13 mouse cellular contexts compared by ENCODE assay signal in genomic region chr10:4726141-4726540, GRCm38 (mm10).
"Had no signal": no experiment of that assay in that cellular context is flagged by ENCODE, and none has a peak within 500 bp of the region (broad histone marks: within the 10 kb centered on the region; RNA-seq: fewer than 3 reads in every experiment).

No protein-coding gene starts in this region.

- H3K27ac ChIP-seq: layer of hippocampus, adult 2 months; limb, embryonic 13.5 days; liver, embryonic 14.5 days had no signal

- H3K9me3 ChIP-seq: limb, embryonic 13.5 days had no signal

- H3K4me3 ChIP-seq: layer of hippocampus, adult 2 months; limb, embryonic 13.5 days; myocyte had no signal

- H3K4me1 ChIP-seq: limb, embryonic 13.5 days had no signal

- H3K27me3 ChIP-seq: limb, embryonic 13.5 days had no signal

- DNase-seq: kidney, adult 18-20 months; kidney, postnatal 10 days; kidney, postnatal 4 days; left cerebral cortex, postnatal 4 days; lung, adult 18-20 months; right cerebral cortex, postnatal 4 days; spleen, adult 18-20 months; thymus, adult 18-20 months; thymus, postnatal 14 days had no signal

- H3K4me2 ChIP-seq: limb, embryonic 13.5 days had no signal

- H3K36me3 ChIP-seq: limb, embryonic 13.5 days had no signal

- H3K9ac ChIP-seq: limb, embryonic 13.5 days; liver, embryonic 14.5 days had no signal
